Comparison of ENCODE assay signal across 13 mouse cellular contexts in genomic region chr10:81470454-81470853, GRCm38 (mm10). TPM values are rescaled to one million over a fixed set of nuclear protein-coding genes. Genes with fewer than 3 reads are reported as not detected.
A peak's percentile ranks its signal among the peaks of the same experiment; 100 is the strongest.
DNase-seq lines count a peak whose midpoint lies in the region; ATAC-seq and TF ChIP-seq lines count a peak whose summit lies in the region.
"Had no signal": no experiment of that assay in that cellular context is flagged by ENCODE, and none has a peak within 500 bp of the region (broad histone marks: within the 10 kb centered on the region; RNA-seq: fewer than 3 reads in every experiment).

No protein-coding gene starts in this region.

- peaks cover 6% of the 10 kb centered on the region; the same call in 1 of the 2 replicates for H3K4me1 ChIP-seq in forebrain, embryonic 11.5 days (replicated peaks; ENCODE audit: control insufficient read depth, insufficient read depth, low read length)
- H3K4me1 ChIP-seq in forebrain, postnatal 0 days (ENCODE audit: insufficient read depth) = peaks cover 12% of the 10 kb centered on the region
- peaks cover 26% of the 10 kb centered on the region for H3K4me1 ChIP-seq in midbrain, embryonic 14.5 days (ENCODE audit: control insufficient read depth, insufficient read depth, low read length)
- H3K4me1 ChIP-seq in midbrain, postnatal 0 days (ENCODE audit: insufficient read depth, low read length) = 0 out of 2 replicates have a peak, but pooled peaks cover 5% of the 10 kb centered on the region

- H3K27ac ChIP-seq in forebrain, embryonic 11.5 days (ENCODE audit: low read depth, low read length) = no peak overlapping the region
- no peak overlapping the region; the same call in 1 of the 2 replicates for H3K27ac ChIP-seq in forebrain, postnatal 0 days (ENCODE audit: low read depth, low read length)
- no peak overlapping the region for H3K27ac ChIP-seq in midbrain, embryonic 14.5 days (replicated peaks; ENCODE audit: low read depth, low read length)
- no peak overlapping the region for H3K27ac ChIP-seq in midbrain, postnatal 0 days (ENCODE audit: low read depth, low read length)

- DNase-seq in forebrain, embryonic 11.5 days (ENCODE audit: low spot score) = peak; percentile 53
- no peak for DNase-seq in forebrain, postnatal 0 days
- DNase-seq in midbrain, embryonic 14.5 days = no peak
- DNase-seq in midbrain, postnatal 0 days (ENCODE audit: low spot score) = no peak
- peak; percentile 69 for DNase-seq in T-cell, adult 2 months (ENCODE audit: low spot score)
- DNase-seq in thymus, postnatal 0 days (ENCODE audit: low spot score) = peak; percentile 28
- no peak for DNase-seq in adrenal gland, adult 8-10 months
- no peak for DNase-seq in frontal cortex, postnatal 36 days (ENCODE audit: low spot score in 2 of 2)
- DNase-seq: cerebellum, postnatal 36 days; heart, postnatal 10 days; kidney, adult 18-20 months; liver, postnatal 0 days had no signal

- ATAC-seq in forebrain, embryonic 11.5 days (replicated peaks; ENCODE audit: low FRiP score) = no peak
- no peak for ATAC-seq in forebrain, postnatal 0 days
- ATAC-seq in midbrain, embryonic 14.5 days (ENCODE audit: low FRiP score, low TSS enrichment) = no peak
- no peak for ATAC-seq in midbrain, postnatal 0 days (ENCODE audit: low FRiP score)
- ATAC-seq: liver, postnatal 0 days had no signal

- 71% methylated on average over 18 of the region's 18 CpGs for WGBS in forebrain, embryonic 11.5 days
- 62% methylated on average over 18 of the region's 18 CpGs for WGBS in forebrain, postnatal 0 days
- WGBS in midbrain, embryonic 14.5 days = 63% methylated on average over 18 of the region's 18 CpGs
- 64% methylated on average over 18 of the region's 18 CpGs for WGBS in midbrain, postnatal 0 days

- H3K9me3 ChIP-seq in forebrain, embryonic 11.5 days (ENCODE audit: control insufficient read depth, low read length) = no peaks in the 10 kb centered on the region
- H3K9me3 ChIP-seq in forebrain, postnatal 0 days (ENCODE audit: low read length) = no peaks in the 10 kb centered on the region
- no peaks in the 10 kb centered on the region for H3K9me3 ChIP-seq in midbrain, embryonic 14.5 days (ENCODE audit: control insufficient read depth, low read length)
- H3K9me3 ChIP-seq in midbrain, postnatal 0 days (ENCODE audit: low read length) = no peaks in the 10 kb centered on the region

- no peak overlapping the region for H3K9ac ChIP-seq in forebrain, embryonic 11.5 days (ENCODE audit: low read length)
- no peak overlapping the region for H3K9ac ChIP-seq in forebrain, postnatal 0 days
- H3K9ac ChIP-seq in midbrain, embryonic 14.5 days (replicated peaks; ENCODE audit: low read length) = no peak overlapping the region
- H3K9ac ChIP-seq in midbrain, postnatal 0 days (replicated peaks; ENCODE audit: low read length, poor library complexity, severe bottlenecking) = no peak overlapping the region
- H3K9ac ChIP-seq: liver, postnatal 0 days had no signal

- no peak overlapping the region for H3K4me3 ChIP-seq in forebrain, embryonic 11.5 days (ENCODE audit: low read depth, low read length)
- no peak overlapping the region for H3K4me3 ChIP-seq in forebrain, postnatal 0 days (ENCODE audit: low read depth, low read length)
- H3K4me3 ChIP-seq in midbrain, embryonic 14.5 days (replicated peaks; ENCODE audit: low read depth, low read length) = no peak overlapping the region
- H3K4me3 ChIP-seq in midbrain, postnatal 0 days (ENCODE audit: low read depth, low read length) = no peak overlapping the region

- H3K27me3 ChIP-seq in forebrain, embryonic 11.5 days (ENCODE audit: control insufficient read depth, insufficient read depth, low read length) = no peaks in the 10 kb centered on the region; the same call in 1 of the 2 replicates
- H3K27me3 ChIP-seq in forebrain, postnatal 0 days (ENCODE audit: insufficient read depth, low read length) = no peaks in the 10 kb centered on the region
- no peaks in the 10 kb centered on the region; the same call in 1 of the 2 replicates for H3K27me3 ChIP-seq in midbrain, embryonic 14.5 days (ENCODE audit: control insufficient read depth, insufficient read depth, low read length)
- H3K27me3 ChIP-seq in midbrain, postnatal 0 days (ENCODE audit: insufficient read depth, low read length) = no peaks in the 10 kb centered on the region

- TF ChIP-seq CTCF in forebrain, postnatal 0 days (IDR thresholded peaks at IDR 0.05; ENCODE audit: low read depth) = no peak
- TF ChIP-seq CTCF in midbrain, postnatal 0 days (IDR thresholded peaks at IDR 0.05) = no peak

- H3K36me3 ChIP-seq in forebrain, embryonic 11.5 days (ENCODE audit: control insufficient read depth, insufficient read depth, low read length) = no peaks in the 10 kb centered on the region
- peaks cover 33% of the 10 kb centered on the region for H3K36me3 ChIP-seq in forebrain, postnatal 0 days (ENCODE audit: insufficient read depth)
- peaks cover 54% of the 10 kb centered on the region for H3K36me3 ChIP-seq in midbrain, embryonic 14.5 days (ENCODE audit: control insufficient read depth, insufficient read depth, low read length)
- peaks cover 38% of the 10 kb centered on the region for H3K36me3 ChIP-seq in midbrain, postnatal 0 days (ENCODE audit: insufficient read depth, low read length)

- H3K4me2 ChIP-seq in forebrain, embryonic 11.5 days (ENCODE audit: low read depth, low read length, severe bottlenecking) = no peak overlapping the region
- no peak overlapping the region for H3K4me2 ChIP-seq in forebrain, postnatal 0 days (ENCODE audit: low read depth)
- peak overlapping the region; percentile 17; the same call in 1 of the 2 replicates for H3K4me2 ChIP-seq in midbrain, embryonic 14.5 days (ENCODE audit: low read length)
- no peak overlapping the region for H3K4me2 ChIP-seq in midbrain, postnatal 0 days (ENCODE audit: low read depth, low read length, poor library complexity, severe bottlenecking)

RNA-seq across cellular contexts. Expression of gene Celf5, which starts 12.1 kb away (rescaled TPM):
- 9.7 and 19.6 TPM in 2 replicates for polyA plus RNA-seq in forebrain, embryonic 11.5 days (2014; fragmentation: Nextera tagmentation; extraction: Ambion mirVana)
- 122 and 166 TPM in 2 replicates for total RNA-seq in forebrain, postnatal 0 days (2014; rRNA removed)
- 59.9 and 71.3 TPM in 2 replicates for polyA plus RNA-seq in forebrain, postnatal 0 days (2015; fragmentation: Nextera tagmentation; extraction: Ambion mirVana)
- polyA plus RNA-seq in midbrain, embryonic 14.5 days (2014; fragmentation: Nextera tagmentation; extraction: Ambion mirVana) = 61.3 and 117 TPM in 2 replicates
- total RNA-seq in midbrain, postnatal 0 days (2014; rRNA removed) = 142 and 206 TPM in 2 replicates
- polyA plus RNA-seq in midbrain, postnatal 0 days (2015; fragmentation: Nextera tagmentation; extraction: Ambion mirVana) = 61.5 and 74.0 TPM in 2 replicates
- 0.04 and 0.25 TPM in 2 replicates for polyA plus RNA-seq in thymus, postnatal 0 days (2015; fragmentation: Nextera tagmentation; extraction: Ambion mirVana)
- 1 to 10 TPM in 3 of 4 experiments, under 1 TPM in 1; 0.17 to 2.5 (median 1.7) TPM for total RNA-seq in adrenal gland, adult 8-10 months (2022)
- total RNA-seq: gastrocnemius, postnatal 36 days had no signal
- polyA plus RNA-seq: liver, postnatal 0 days had no signal

RNA-seq across cellular contexts. Expression of gene Nfic, which starts 15.0 kb away (rescaled TPM):
- polyA plus RNA-seq in forebrain, embryonic 11.5 days (2014; fragmentation: Nextera tagmentation; extraction: Ambion mirVana) = 10.5 and 10.8 TPM in 2 replicates
- 9.0 and 14.5 TPM in 2 replicates for total RNA-seq in forebrain, postnatal 0 days (2014; rRNA removed)
- polyA plus RNA-seq in forebrain, postnatal 0 days (2015; fragmentation: Nextera tagmentation; extraction: Ambion mirVana) = 14.8 and 23.1 TPM in 2 replicates
- 11.2 and 13.7 TPM in 2 replicates for polyA plus RNA-seq in midbrain, embryonic 14.5 days (2014; fragmentation: Nextera tagmentation; extraction: Ambion mirVana)
- total RNA-seq in midbrain, postnatal 0 days (2014; rRNA removed) = 16.2 and 17.4 TPM in 2 replicates
- polyA plus RNA-seq in midbrain, postnatal 0 days (2015; fragmentation: Nextera tagmentation; extraction: Ambion mirVana) = 19.1 and 21.3 TPM in 2 replicates
- 21.5 and 21.9 TPM in 2 replicates for polyA plus RNA-seq in thymus, postnatal 0 days (2015; fragmentation: Nextera tagmentation; extraction: Ambion mirVana)
- 100 to 1,000 TPM; 113 to 191 (median 144) TPM for total RNA-seq in adrenal gland, adult 8-10 months (2022)

RNA-seq across cellular contexts. Expression of gene Ncln, which starts 25.7 kb away (rescaled TPM):
- 71.8 and 72.3 TPM in 2 replicates for polyA plus RNA-seq in forebrain, embryonic 11.5 days (2014; fragmentation: Nextera tagmentation; extraction: Ambion mirVana)
- total RNA-seq in forebrain, postnatal 0 days (2014; rRNA removed) = 83.3 and 105 TPM in 2 replicates
- polyA plus RNA-seq in forebrain, postnatal 0 days (2015; fragmentation: Nextera tagmentation; extraction: Ambion mirVana) = 57.1 and 65.0 TPM in 2 replicates
- polyA plus RNA-seq in midbrain, embryonic 14.5 days (2014; fragmentation: Nextera tagmentation; extraction: Ambion mirVana) = 51.6 and 51.8 TPM in 2 replicates
- 83.0 and 93.1 TPM in 2 replicates for total RNA-seq in midbrain, postnatal 0 days (2014; rRNA removed)
- 58.1 and 63.3 TPM in 2 replicates for polyA plus RNA-seq in midbrain, postnatal 0 days (2015; fragmentation: Nextera tagmentation; extraction: Ambion mirVana)
- 39.4 and 45.5 TPM in 2 replicates for polyA plus RNA-seq in thymus, postnatal 0 days (2015; fragmentation: Nextera tagmentation; extraction: Ambion mirVana)
- total RNA-seq in adrenal gland, adult 8-10 months (2022) = 100 to 1,000 TPM; 115 to 136 (median 123) TPM

RNA-seq across cellular contexts. Expression of gene S1pr4, which starts 29.5 kb away (rescaled TPM):
- polyA plus RNA-seq in forebrain, embryonic 11.5 days (2014; fragmentation: Nextera tagmentation; extraction: Ambion mirVana) = 0.36 and 0.68 TPM in 2 replicates
- total RNA-seq in forebrain, postnatal 0 days (2014; rRNA removed) = 0.38 TPM in 1 of 2 replicates, not detected in the other
- 0.31 and 0.39 TPM in 2 replicates for polyA plus RNA-seq in forebrain, postnatal 0 days (2015; fragmentation: Nextera tagmentation; extraction: Ambion mirVana)
- polyA plus RNA-seq in midbrain, embryonic 14.5 days (2014; fragmentation: Nextera tagmentation; extraction: Ambion mirVana) = 0.34 and 0.47 TPM in 2 replicates
- 0.09 and 0.16 TPM in 2 replicates for total RNA-seq in midbrain, postnatal 0 days (2014; rRNA removed)
- polyA plus RNA-seq in midbrain, postnatal 0 days (2015; fragmentation: Nextera tagmentation; extraction: Ambion mirVana) = 0.40 and 0.41 TPM in 2 replicates
- 22.2 and 25.6 TPM in 2 replicates for polyA plus RNA-seq in thymus, postnatal 0 days (2015; fragmentation: Nextera tagmentation; extraction: Ambion mirVana)
- total RNA-seq in adrenal gland, adult 8-10 months (2022) = 1 to 10 TPM in 2 of 4 experiments, under 1 TPM in 2; 0.56 to 1.7 (median 0.92) TPM

RNA-seq across cellular contexts. Expression of gene Gna15, which starts 53.6 kb away (rescaled TPM):
- polyA plus RNA-seq in forebrain, embryonic 11.5 days (2014; fragmentation: Nextera tagmentation; extraction: Ambion mirVana) = 0.45 and 0.68 TPM in 2 replicates
- 1.3 and 1.5 TPM in 2 replicates for total RNA-seq in forebrain, postnatal 0 days (2014; rRNA removed)
- polyA plus RNA-seq in forebrain, postnatal 0 days (2015; fragmentation: Nextera tagmentation; extraction: Ambion mirVana) = 1.3 and 1.6 TPM in 2 replicates
- polyA plus RNA-seq in midbrain, embryonic 14.5 days (2014; fragmentation: Nextera tagmentation; extraction: Ambion mirVana) = 0.69 and 0.88 TPM in 2 replicates
- total RNA-seq in midbrain, postnatal 0 days (2014; rRNA removed) = 0.94 and 2.1 TPM in 2 replicates
- 1.1 and 1.2 TPM in 2 replicates for polyA plus RNA-seq in midbrain, postnatal 0 days (2015; fragmentation: Nextera tagmentation; extraction: Ambion mirVana)
- polyA plus RNA-seq in thymus, postnatal 0 days (2015; fragmentation: Nextera tagmentation; extraction: Ambion mirVana) = 3.5 TPM in 2 replicates
- 1 to 10 TPM in 3 of 4 experiments, under 1 TPM in 1; 0.70 to 2.2 (median 1.6) TPM for total RNA-seq in adrenal gland, adult 8-10 months (2022)

Comparison
In these comparisons a context has a peak if more than half of its experiments do, and no peak if none do; other contexts are left out.
1. DNase-seq: peak in forebrain, embryonic 11.5 days (single experiment), T-cell, adult 2 months (single experiment) and thymus, postnatal 0 days (single experiment); none in forebrain, postnatal 0 days (single experiment), midbrain, embryonic 14.5 days (single experiment), midbrain, postnatal 0 days (single experiment), adrenal gland, adult 8-10 months (single experiment) and frontal cortex, postnatal 36 days (0 of 2).